Comparison of ENCODE assay signal across 18 mouse cellular contexts in genomic region chr2:6729984-6730383, GRCm38 (mm10).
DNase-seq lines count a peak whose midpoint lies in the region; ATAC-seq and TF ChIP-seq lines count a peak whose summit lies in the region.
"Had no signal": no experiment of that assay in that cellular context is flagged by ENCODE, and none has a peak within 500 bp of the region (broad histone marks: within the 10 kb centered on the region; RNA-seq: fewer than 3 reads in every experiment).

No protein-coding gene starts in this region.

- TF ChIP-seq EP300 in stomach, postnatal 0 days (optimal IDR thresholded peaks at IDR 0.05) = no peak

- ATAC-seq in heart, embryonic 14.5 days (ENCODE audit: insufficient number of reproducible peaks, insufficient read depth, low FRiP score, low read depth) = no peak
- ATAC-seq in stomach, embryonic 16.5 days (ENCODE audit: insufficient read depth, low FRiP score) = no peak
- ATAC-seq in stomach, postnatal 0 days (ENCODE audit: low FRiP score, low TSS enrichment) = no peak
- no peak for ATAC-seq in liver, embryonic 12.5 days

- no peaks in the 10 kb centered on the region for H3K27me3 ChIP-seq in heart, embryonic 14.5 days (ENCODE audit: control insufficient read depth, insufficient read depth, low read length)
- H3K27me3 ChIP-seq in heart, embryonic 10.5 days (ENCODE audit: insufficient read depth, poor library complexity, severe bottlenecking) = no peaks in the 10 kb centered on the region
- H3K27me3 ChIP-seq in stomach, embryonic 16.5 days (ENCODE audit: control insufficient read depth, insufficient read depth, low read length) = no peaks in the 10 kb centered on the region
- no peaks in the 10 kb centered on the region for H3K27me3 ChIP-seq in stomach, postnatal 0 days (ENCODE audit: control insufficient read depth, insufficient read depth, low read length)
- no peaks in the 10 kb centered on the region for H3K27me3 ChIP-seq in liver, embryonic 12.5 days (replicated peaks)
- H3K27me3 ChIP-seq: embryonic facial prominence, embryonic 12.5 days; limb, embryonic 15.5 days had no signal

- peak; percentile 16 for DNase-seq in embryo, embryonic 11 days
- no peak for DNase-seq in embryo, embryonic 10.5 days (ENCODE audit: low spot score)
- no peak for DNase-seq in heart, embryonic 10.5 days (ENCODE audit: low spot score)
- no peak for DNase-seq in stomach, postnatal 0 days (ENCODE audit: low spot score)
- DNase-seq: cerebellum, adult 9-11 months; gastrocnemius, adult 2 months; heart, adult 18-20 months; kidney, adult 11 months; kidney, postnatal 14 days; lung, embryonic 14.5 days; thymus, postnatal 4 days had no signal

- no peaks in the 10 kb centered on the region for H3K36me3 ChIP-seq in heart, embryonic 14.5 days (ENCODE audit: control insufficient read depth, insufficient read depth, low read length)
- no peaks in the 10 kb centered on the region for H3K36me3 ChIP-seq in heart, embryonic 10.5 days
- no peaks in the 10 kb centered on the region for H3K36me3 ChIP-seq in stomach, embryonic 16.5 days (ENCODE audit: control insufficient read depth, insufficient read depth, low read length)
- H3K36me3 ChIP-seq in stomach, postnatal 0 days (ENCODE audit: control insufficient read depth, insufficient read depth, low read length) = no peaks in the 10 kb centered on the region
- H3K36me3 ChIP-seq in liver, embryonic 12.5 days = no peaks in the 10 kb centered on the region
- H3K36me3 ChIP-seq: embryonic facial prominence, embryonic 12.5 days; hindbrain, embryonic 10.5 days; limb, embryonic 15.5 days had no signal

- no peak for TF ChIP-seq CTCF in stomach, postnatal 0 days (IDR thresholded peaks at IDR 0.05; ENCODE audit: low read depth)
- TF ChIP-seq CTCF in olfactory bulb, adult 2 months (IDR thresholded peaks at IDR 0.05; ENCODE audit: insufficient read depth, low read depth, low read length) = no peak

- WGBS in heart, embryonic 14.5 days = 21% methylated on average over 9 of the region's 9 CpGs
- WGBS in heart, embryonic 10.5 days = 27% methylated on average over 9 of the region's 9 CpGs
- 53% methylated on average over 9 of the region's 9 CpGs for WGBS in stomach, embryonic 16.5 days
- 56% methylated on average over 9 of the region's 9 CpGs for WGBS in stomach, postnatal 0 days
- 28% methylated on average over 9 of the region's 9 CpGs for WGBS in olfactory bulb, adult 2 months
- WGBS in liver, embryonic 12.5 days (ENCODE audit: insufficient replicate concordance) = 34% methylated on average over 9 of the region's 9 CpGs

- no peak overlapping the region; the same call in 1 of the 2 replicates for H3K9ac ChIP-seq in heart, embryonic 14.5 days (ENCODE audit: low read length)
- H3K9ac ChIP-seq in stomach, embryonic 16.5 days (ENCODE audit: low read length) = no peak overlapping the region
- no peak overlapping the region for H3K9ac ChIP-seq in stomach, postnatal 0 days (ENCODE audit: low read length)
- H3K9ac ChIP-seq in liver, embryonic 12.5 days = no peak overlapping the region
- H3K9ac ChIP-seq: embryonic facial prominence, embryonic 12.5 days; limb, embryonic 15.5 days; lung, embryonic 14.5 days had no signal

- peak overlapping the region; percentile 31; the same call in 1 of the 2 replicates for H3K4me2 ChIP-seq in heart, embryonic 14.5 days (ENCODE audit: low read length)
- no peak overlapping the region for H3K4me2 ChIP-seq in stomach, embryonic 16.5 days (ENCODE audit: low read depth, low read length)
- no peak overlapping the region for H3K4me2 ChIP-seq in stomach, postnatal 0 days (replicated peaks; ENCODE audit: low read depth)
- no peak overlapping the region for H3K4me2 ChIP-seq in liver, embryonic 12.5 days
- H3K4me2 ChIP-seq: embryonic facial prominence, embryonic 12.5 days; limb, embryonic 15.5 days; lung, embryonic 14.5 days had no signal

- H3K27ac ChIP-seq in heart, embryonic 14.5 days (replicated peaks in 1 of 2; ENCODE audit: control insufficient read depth in 1 of 2, insufficient read depth in 1 of 2, low read depth in 2 of 2, low read length in 2 of 2) = no peak overlapping the region
- H3K27ac ChIP-seq in heart, embryonic 10.5 days = no peak overlapping the region
- 0 out of 2 replicates have a peak overlapping the region, but pooled peaks have one; percentile 4 for H3K27ac ChIP-seq in stomach, embryonic 16.5 days (ENCODE audit: low read length)
- H3K27ac ChIP-seq in stomach, postnatal 0 days (replicated peaks) = no peak overlapping the region
- peak overlapping the region; percentile 40; the same call in 1 of the 2 replicates for H3K27ac ChIP-seq in olfactory bulb, adult 2 months (ENCODE audit: insufficient read depth, low read depth, low read length)
- H3K27ac ChIP-seq in liver, embryonic 12.5 days = no peak overlapping the region
- H3K27ac ChIP-seq: embryonic facial prominence, embryonic 12.5 days; hindbrain, embryonic 10.5 days; limb, embryonic 15.5 days had no signal

- no peaks in the 10 kb centered on the region for H3K9me3 ChIP-seq in heart, embryonic 14.5 days (ENCODE audit: control insufficient read depth, low read length)
- H3K9me3 ChIP-seq in heart, embryonic 10.5 days = no peaks in the 10 kb centered on the region
- no peaks in the 10 kb centered on the region for H3K9me3 ChIP-seq in stomach, embryonic 16.5 days (replicated peaks; ENCODE audit: control insufficient read depth, low read length)
- H3K9me3 ChIP-seq in stomach, postnatal 0 days (ENCODE audit: control insufficient read depth, low read length) = no peaks in the 10 kb centered on the region
- H3K9me3 ChIP-seq in liver, embryonic 12.5 days (replicated peaks) = no peaks in the 10 kb centered on the region
- H3K9me3 ChIP-seq: embryonic facial prominence, embryonic 12.5 days; hindbrain, embryonic 10.5 days; limb, embryonic 15.5 days had no signal

- H3K4me3 ChIP-seq in heart, embryonic 14.5 days (ENCODE audit: control insufficient read depth in 1 of 2, insufficient read depth in 1 of 2, low read depth in 1 of 2, low read length in 2 of 2) = no peak overlapping the region
- H3K4me3 ChIP-seq in heart, embryonic 10.5 days = no peak overlapping the region
- H3K4me3 ChIP-seq in stomach, embryonic 16.5 days (replicated peaks; ENCODE audit: low read length) = no peak overlapping the region
- H3K4me3 ChIP-seq in stomach, postnatal 0 days (ENCODE audit: low read depth, low read length) = no peak overlapping the region
- no peak overlapping the region for H3K4me3 ChIP-seq in olfactory bulb, adult 2 months (ENCODE audit: insufficient read depth, low read depth, low read length)
- no peak overlapping the region for H3K4me3 ChIP-seq in liver, embryonic 12.5 days
- H3K4me3 ChIP-seq: embryonic facial prominence, embryonic 12.5 days; gastrocnemius, adult 2 months; hindbrain, embryonic 10.5 days; limb, embryonic 15.5 days had no signal

- TF ChIP-seq POLR2A in olfactory bulb, adult 2 months (IDR thresholded peaks at IDR 0.05; ENCODE audit: insufficient read depth, low read depth, low read length) = no peak

- peaks cover 5 to 10% of the 10 kb centered on the region in 2 experiments; a peak in 3 of 4 replicates for H3K4me1 ChIP-seq in heart, embryonic 14.5 days (ENCODE audit: control insufficient read depth in 2 of 2, insufficient read depth in 2 of 2, low read length in 2 of 2)
- H3K4me1 ChIP-seq in heart, embryonic 10.5 days = peaks cover 16% of the 10 kb centered on the region
- H3K4me1 ChIP-seq in stomach, embryonic 16.5 days (ENCODE audit: control insufficient read depth, insufficient read depth, low read length) = no peaks in the 10 kb centered on the region
- H3K4me1 ChIP-seq in stomach, postnatal 0 days (replicated peaks; ENCODE audit: control insufficient read depth, insufficient read depth) = no peaks in the 10 kb centered on the region
- peaks cover 22% of the 10 kb centered on the region for H3K4me1 ChIP-seq in olfactory bulb, adult 2 months (ENCODE audit: control insufficient read depth, insufficient read depth, low read length)
- peaks cover 3% of the 10 kb centered on the region; the same call in 1 of the 2 replicates for H3K4me1 ChIP-seq in liver, embryonic 12.5 days
- H3K4me1 ChIP-seq: embryonic facial prominence, embryonic 12.5 days had no signal

Comparison
In these comparisons a context has a peak if more than half of its experiments do, and no peak if none do; other contexts are left out.
1. H3K27ac ChIP-seq: peak in stomach, embryonic 16.5 days (single experiment) and olfactory bulb, adult 2 months (single experiment); none in heart, embryonic 14.5 days (0 of 2), heart, embryonic 10.5 days (single experiment), stomach, postnatal 0 days (single experiment) and liver, embryonic 12.5 days (single experiment).